Mouse (Mus musculus) stomach, postnatal 0 days (tissue): ENCODE measurements around the gene Pck1. TPM values are rescaled to one million over a fixed set of nuclear protein-coding genes. Genes with fewer than 3 reads are reported as not detected.

Source experiments
- ATAC-seq: fragments of 200-750 bp; cut with Nextera tagmentation; 2 replicates; pipeline ENCODE4 v1.8.0; 2017; ENCODE audit not compliant: low FRiP score, low TSS enrichment
- DNase-seq: peaks from one replicate; pipeline ENCODE4 v3.0.0-alpha.2; 2016; ENCODE audit warnings: low spot score
- H3K27ac ChIP-seq: fragments of 300-500 bp; sonication (generic); replicated peaks from 2 replicates; pipeline ENCODE4 v1.5.1; 2014; ENCODE audit warnings: mild to moderate bottlenecking, control low read depth
- H3K27me3 ChIP-seq: fragments of 300-500 bp; sonication (generic); 2 replicates; pipeline ENCODE4 v1.6.1; 2014; ENCODE audit warnings: low read length; ENCODE audit not compliant: control insufficient read depth, insufficient read depth
- H3K36me3 ChIP-seq: fragments of 300-500 bp; sonication (generic); 2 replicates; pipeline ENCODE4 v1.6.1; 2014; ENCODE audit warnings: low read length, mixed read lengths; ENCODE audit not compliant: control insufficient read depth, insufficient read depth
- H3K4me1 ChIP-seq: fragments of 300-500 bp; sonication (generic); replicated peaks from 2 replicates; pipeline ENCODE4 v1.6.1; 2014; ENCODE audit warnings: antibody characterized with exemption; ENCODE audit not compliant: control insufficient read depth, insufficient read depth
- H3K4me2 ChIP-seq: fragments of 300-500 bp; sonication (generic); replicated peaks from 2 replicates; pipeline ENCODE4 v1.6.1; 2014; ENCODE audit warnings: low read depth, mild to moderate bottlenecking, control low read depth, moderate library complexity
- H3K4me3 ChIP-seq: fragments of 300-500 bp; sonication (generic); 2 replicates; pipeline ENCODE4 v1.5.1; 2014; ENCODE audit warnings: low read depth, low read length, control low read depth
- H3K9ac ChIP-seq: fragments of 300-500 bp; sonication (generic); 2 replicates; pipeline ENCODE4 v1.6.1; 2014; ENCODE audit warnings: mild to moderate bottlenecking, low read length, control low read depth, mixed read lengths
- H3K9me3 ChIP-seq: fragments of 300-500 bp; sonication (generic); 2 replicates; pipeline ENCODE4 v1.6.1; 2016; ENCODE audit warnings: low read length; ENCODE audit not compliant: control insufficient read depth
- CTCF ChIP-seq: IDR thresholded peaks from 2 replicates; pipeline ENCODE4 v1.5.1; 2016; ENCODE audit warnings: antibody characterized with exemption, low read depth, mild to moderate bottlenecking, moderate library complexity
- EP300 ChIP-seq: optimal IDR thresholded peaks from 2 replicates; pipeline ENCODE3; 2016; ENCODE audit warnings: antibody characterized with exemption
- WGBS: fragments of 180-500 bp; shearing (Covaris S2); extraction: QIAGEN DNeasy Blood & Tissue Kit; methylation state at CpG from one replicate; pipeline ENCODE4 v1.1.7; 2014; 5-methylcytosine and 5-hydroxymethylcytosine counted together
- polyA plus RNA-seq: library from polyadenylated mRNA; unstranded; fragments of >200 nt; fragmentation: Nextera tagmentation; extraction: Ambion mirVana; gene quantifications from 2 replicates; pipeline ENCODE4 v1.2.1, GENCODE M21; 2015

Pck1 gene
- polyA plus RNA-seq, 1 experiment from 2014 or later: 0.59 TPM

DNA sequence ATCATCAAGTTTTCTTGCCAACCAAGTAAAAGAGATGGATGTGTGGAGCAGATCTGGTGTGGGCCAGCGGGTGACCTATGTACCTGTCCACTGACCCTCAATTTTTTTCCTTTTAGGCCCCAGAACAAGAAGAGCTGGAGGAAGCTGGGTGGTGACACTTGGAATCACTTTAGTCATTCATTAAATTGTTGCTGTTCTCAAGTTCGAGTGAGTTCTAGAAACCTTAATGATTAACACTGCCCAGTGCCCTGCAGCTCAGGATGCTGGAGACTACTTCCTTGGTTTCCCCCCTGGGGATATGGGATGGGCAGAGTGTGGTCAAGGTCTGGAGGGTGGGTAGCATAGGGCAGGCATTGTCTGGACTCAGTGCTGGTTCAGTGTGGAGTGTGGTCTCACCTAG is 23.7 kb upstream of the Pck1 start:
- Histone ChIP-seq H3K36me3 (no peaks in the 10 kb centered on the region), H3K27me3 (no peaks in the 10 kb centered on the region), H3K4me1 (no peaks in the 10 kb centered on the region), H3K4me3 (no peak overlapping the region), H3K27ac (no peak overlapping the region), H3K4me2 (no peak overlapping the region), H3K9me3 (no peaks in the 10 kb centered on the region), H3K9ac (no peak overlapping the region)
- ATAC-seq (no peak), DNase-seq (no peak)
- TF ChIP-seq CTCF: no peak
- TF ChIP-seq EP300: no peak
- WGBS: 59% methylated on average over 2 of the region's 2 CpGs

DNA sequence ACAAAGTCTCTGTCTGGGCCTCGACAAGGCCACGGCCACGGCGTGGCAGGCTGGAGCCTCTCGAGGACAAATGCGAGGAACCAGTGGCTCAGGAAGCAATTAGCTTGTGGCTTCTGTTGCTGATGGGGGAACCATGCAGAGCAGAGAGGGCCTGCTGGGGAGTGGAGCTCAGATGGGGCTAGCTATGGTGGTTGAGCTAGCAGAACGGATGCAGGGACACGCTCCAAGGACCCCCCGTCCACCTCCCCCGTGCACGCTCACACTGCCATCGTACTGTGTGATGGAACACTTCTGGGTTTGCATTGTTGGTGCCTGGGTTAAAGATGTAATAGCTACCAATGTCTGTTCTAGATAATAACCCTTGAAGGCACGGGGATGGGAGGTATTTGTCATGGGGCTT is 20.6 kb upstream of the Pck1 start:
- H3K4me1 ChIP-seq: no peaks in the 10 kb centered on the region
- no peaks in the 10 kb centered on the region for H3K27me3 ChIP-seq
- ATAC-seq (no peak), DNase-seq (no peak)
- H3K27ac ChIP-seq: no peak overlapping the region
- no peak overlapping the region for H3K4me2 ChIP-seq
- no peak overlapping the region for H3K9ac ChIP-seq
- 82% methylated on average over 13 of the region's 13 CpGs for WGBS
- H3K4me3 ChIP-seq: no peak overlapping the region
- no peaks in the 10 kb centered on the region for H3K36me3 ChIP-seq
- H3K9me3 ChIP-seq: no peaks in the 10 kb centered on the region
- TF ChIP-seq EP300 (no peak), CTCF (no peak)

DNA sequence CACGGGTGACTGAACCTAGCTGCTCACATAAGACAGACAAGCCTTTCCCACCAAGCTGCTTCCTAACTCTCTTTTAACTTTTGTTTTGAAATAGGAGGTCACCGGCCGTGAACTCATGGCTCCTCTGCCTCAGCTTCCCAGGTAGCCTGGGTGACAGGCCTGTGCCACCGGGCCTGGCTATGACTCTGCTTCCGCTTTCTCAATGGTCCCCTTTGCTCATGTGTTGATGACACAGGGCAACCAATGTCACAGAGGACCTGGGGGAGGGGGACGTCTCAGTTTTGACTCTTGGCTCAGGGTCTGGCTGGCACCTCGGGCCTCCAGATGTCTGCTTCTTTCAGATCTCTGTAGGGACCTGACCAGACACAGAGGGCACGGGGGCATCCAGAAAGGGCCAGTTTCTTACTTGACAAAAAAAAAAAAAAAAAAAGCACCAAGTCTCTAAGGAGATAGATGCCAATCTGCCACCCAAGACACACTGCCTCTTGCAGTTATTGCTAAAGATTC is 20.0 kb upstream of the Pck1 start:
- no peak for ATAC-seq
- no peak overlapping the region for H3K4me2 ChIP-seq
- H3K4me3 ChIP-seq: no peak overlapping the region
- no peaks in the 10 kb centered on the region for H3K27me3 ChIP-seq
- WGBS: 72% methylated on average over 8 of the region's 8 CpGs
- TF ChIP-seq CTCF (no peak), EP300 (no peak)
- no peak for DNase-seq
- H3K9ac ChIP-seq: no peak overlapping the region
- H3K4me1 ChIP-seq: no peaks in the 10 kb centered on the region
- H3K36me3 ChIP-seq: no peaks in the 10 kb centered on the region
- no peak overlapping the region for H3K27ac ChIP-seq
- H3K9me3 ChIP-seq: no peaks in the 10 kb centered on the region

DNA sequence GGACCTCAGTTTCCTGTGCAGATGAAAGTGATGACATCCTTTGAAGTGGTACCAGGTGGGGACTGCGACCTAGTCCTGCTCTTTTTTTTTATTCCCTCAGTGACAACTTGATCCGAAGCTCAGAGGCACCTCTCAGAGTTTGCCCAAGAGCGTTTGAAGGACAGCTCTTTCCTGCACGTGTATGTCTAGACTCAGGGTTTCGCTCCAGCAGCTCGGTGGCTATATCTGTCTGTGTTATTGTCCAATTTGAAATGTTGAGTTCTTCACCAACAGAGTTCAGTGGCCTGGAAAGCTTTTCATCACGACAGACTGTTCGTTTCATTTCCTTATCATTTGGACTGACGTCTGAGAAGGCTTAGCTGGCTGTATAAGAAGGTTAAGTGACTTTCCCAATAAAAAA is 18.2 kb upstream of the Pck1 start:
- 58% methylated on average over 9 of the region's 9 CpGs for WGBS
- H3K4me1 ChIP-seq: no peaks in the 10 kb centered on the region
- no peaks in the 10 kb centered on the region for H3K36me3 ChIP-seq
- H3K27ac ChIP-seq: no peak overlapping the region
- no peak overlapping the region for H3K9ac ChIP-seq
- H3K27me3 ChIP-seq: no peaks in the 10 kb centered on the region
- H3K4me3 ChIP-seq: no peak overlapping the region
- no peaks in the 10 kb centered on the region for H3K9me3 ChIP-seq
- TF ChIP-seq EP300 (no peak), CTCF (no peak)
- DNase-seq (no peak), ATAC-seq (no peak)
- H3K4me2 ChIP-seq: no peak overlapping the region

DNA sequence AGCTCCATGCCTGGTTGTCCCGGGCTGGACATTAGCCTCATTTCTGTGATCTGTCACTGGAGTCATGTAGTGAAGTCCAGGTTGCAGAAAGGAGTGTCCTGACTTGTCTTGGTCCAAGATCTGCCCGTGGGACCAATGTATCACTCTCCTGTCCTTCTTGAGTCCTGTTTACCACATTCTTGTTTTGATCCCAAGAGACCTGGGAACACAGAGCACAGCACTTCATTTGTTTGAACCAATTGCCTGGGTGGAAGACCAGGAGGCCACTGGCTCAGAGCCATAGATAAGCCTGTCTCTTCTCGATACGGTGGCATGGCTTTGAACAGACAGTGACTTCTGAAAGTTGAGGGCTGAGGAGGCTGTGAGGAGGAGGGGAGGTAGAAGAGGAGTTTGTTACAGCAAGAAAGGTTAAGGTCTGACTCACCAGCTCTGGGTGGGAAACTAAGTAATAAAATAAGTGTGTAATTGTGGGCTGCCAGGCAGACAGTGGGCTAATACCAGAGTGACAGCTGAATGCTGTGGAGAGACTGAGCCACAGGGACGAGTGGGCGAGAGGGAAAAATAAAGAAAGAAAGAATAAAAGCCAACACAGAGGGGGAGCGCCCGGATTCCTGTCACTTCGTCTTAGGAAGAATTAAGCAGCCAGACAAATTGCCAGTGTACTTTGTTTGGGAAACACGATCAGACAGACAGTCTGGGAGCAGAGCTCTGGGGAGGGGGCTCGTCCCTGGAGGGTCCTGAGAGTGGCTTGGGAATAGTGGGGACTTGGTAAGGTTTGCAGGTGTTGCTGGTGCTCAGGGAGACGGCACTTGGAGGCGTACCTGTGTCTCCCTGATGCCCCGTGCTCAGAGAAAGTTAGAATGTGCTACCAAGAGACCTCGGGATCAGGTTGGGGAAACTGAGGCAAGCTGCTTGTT is 14.3 kb upstream of the Pck1 start:
- Histone ChIP-seq H3K36me3 (no peaks in the 10 kb centered on the region), H3K4me1 (no peaks in the 10 kb centered on the region), H3K4me3 (no peak overlapping the region), H3K27ac (no peak overlapping the region), H3K4me2 (no peak overlapping the region), H3K9ac (no peak overlapping the region), H3K9me3 (no peaks in the 10 kb centered on the region), H3K27me3 (no peaks in the 10 kb centered on the region)
- 47% methylated on average over 15 of the region's 15 CpGs for WGBS
- ATAC-seq (no peak; the same call in 1 of the 2 replicates), DNase-seq (no peak)
- TF ChIP-seq EP300 (no peak), CTCF (no peak)

DNA sequence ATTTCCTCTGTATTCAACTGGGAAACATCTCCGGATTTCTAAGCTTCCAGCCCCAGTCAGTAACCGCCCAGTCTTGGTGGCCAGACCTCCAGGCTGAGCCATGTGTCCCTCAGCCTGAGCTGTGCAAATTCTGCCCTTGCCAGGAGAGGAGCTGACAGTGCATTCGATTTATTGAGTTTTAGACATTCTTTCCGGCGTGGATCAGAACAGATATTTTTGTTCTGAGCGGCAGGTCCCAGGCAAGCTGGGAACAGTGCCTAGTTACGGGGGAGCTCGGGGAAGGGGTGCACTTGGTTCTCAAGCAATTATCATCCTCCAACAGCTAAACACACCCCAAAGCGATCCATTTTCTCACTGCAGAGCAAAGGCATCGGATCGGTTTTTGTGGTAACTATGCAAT is 9.2 kb upstream of the Pck1 start:
- WGBS: 44% methylated on average over 11 of the region's 11 CpGs
- Histone ChIP-seq H3K27ac (no peak overlapping the region), H3K27me3 (no peaks in the 10 kb centered on the region), H3K9ac (no peak overlapping the region), H3K4me1 (no peaks in the 10 kb centered on the region), H3K36me3 (no peaks in the 10 kb centered on the region), H3K4me3 (no peak overlapping the region), H3K9me3 (no peaks in the 10 kb centered on the region), H3K4me2 (no peak overlapping the region)
- ATAC-seq: no peak
- no peak for DNase-seq
- TF ChIP-seq EP300 (no peak), CTCF (no peak)
